In the genomic region with DNA sequence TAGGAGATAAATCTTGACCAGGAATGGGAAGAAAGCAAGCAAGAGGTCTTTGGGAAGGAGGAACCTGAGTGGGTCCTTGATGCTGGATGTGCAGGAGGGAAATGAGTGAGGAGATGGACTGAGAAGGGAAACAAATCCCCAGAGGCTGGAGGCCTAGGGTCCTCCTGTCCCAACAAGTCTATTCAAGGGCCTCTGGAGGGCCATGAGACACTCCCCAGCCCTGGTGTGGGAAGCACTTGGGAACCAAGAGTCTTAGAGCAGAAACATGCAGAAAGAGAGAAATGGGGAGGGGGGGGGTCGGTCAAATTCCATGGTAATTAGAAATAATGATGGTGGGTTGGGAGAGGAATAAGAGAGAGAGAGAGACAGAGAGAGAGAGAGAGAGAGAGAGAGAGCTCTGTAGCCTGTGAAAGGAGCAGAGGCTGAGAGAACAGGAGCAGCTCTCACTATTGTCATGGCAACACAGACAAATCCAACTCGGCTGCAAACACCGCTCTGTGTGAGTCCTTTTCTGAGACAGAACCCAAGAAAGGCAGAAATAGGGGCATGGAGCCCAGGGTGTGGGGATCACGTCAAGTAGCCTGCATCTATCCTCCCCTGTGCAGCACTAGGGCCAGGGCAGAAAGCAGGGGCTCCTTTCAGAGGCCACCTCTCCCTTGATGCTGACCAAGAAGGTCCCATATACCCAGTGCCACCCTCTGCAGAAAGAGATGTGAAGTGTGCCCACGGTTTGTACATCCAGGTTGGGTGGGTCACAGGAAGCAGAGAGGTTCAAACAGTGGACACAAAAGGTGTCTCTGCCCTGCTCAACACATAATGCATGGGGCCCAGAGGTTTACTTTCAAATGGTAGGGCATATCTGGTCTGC, we compare ENCODE assay signal across 16 mouse cellular contexts. TPM values are rescaled to one million over a fixed set of nuclear protein-coding genes. Genes with fewer than 3 reads are reported as not detected.
DNase-seq lines count a peak whose midpoint lies in the region; ATAC-seq lines count a peak whose summit lies in the region.
"Had no signal": no experiment of that assay in that cellular context is flagged by ENCODE, and none has a peak within 500 bp of the region (broad histone marks: within the 10 kb centered on the region; RNA-seq: fewer than 3 reads in every experiment).

No protein-coding gene starts in this region.

- H3K4me3 ChIP-seq in forebrain, embryonic 12.5 days (replicated peaks), result no peak overlapping the region
- H3K4me3 ChIP-seq in hindbrain, embryonic 16.5 days (ENCODE audit: low read length), result no peak overlapping the region
- no peak overlapping the region for H3K4me3 ChIP-seq in neural tube, embryonic 14.5 days (ENCODE audit: low read depth, low read length)
- H3K4me3 ChIP-seq: erythroblast, embryonic 14.5 days; heart, embryonic 13.5 days; limb, embryonic 10.5 days; lung, embryonic 15.5 days had no signal

- H3K27me3 ChIP-seq in forebrain, embryonic 12.5 days, result no peaks in the 10 kb centered on the region
- H3K27me3 ChIP-seq in hindbrain, embryonic 16.5 days (replicated peaks; ENCODE audit: control insufficient read depth, insufficient read depth, low read length), result no peaks in the 10 kb centered on the region
- H3K27me3 ChIP-seq in neural tube, embryonic 14.5 days (ENCODE audit: control insufficient read depth, insufficient read depth, low read length), result no peaks in the 10 kb centered on the region

- no peaks in the 10 kb centered on the region for H3K36me3 ChIP-seq in forebrain, embryonic 12.5 days (replicated peaks)
- no peaks in the 10 kb centered on the region for H3K36me3 ChIP-seq in hindbrain, embryonic 16.5 days (ENCODE audit: control insufficient read depth, insufficient read depth, low read length)
- no peaks in the 10 kb centered on the region for H3K36me3 ChIP-seq in neural tube, embryonic 14.5 days (ENCODE audit: control insufficient read depth, insufficient read depth, low read length)
- H3K36me3 ChIP-seq: heart, embryonic 13.5 days; limb, embryonic 10.5 days; lung, embryonic 15.5 days had no signal

- H3K4me2 ChIP-seq in forebrain, embryonic 12.5 days, result no peak overlapping the region
- no peak overlapping the region for H3K4me2 ChIP-seq in hindbrain, embryonic 16.5 days (ENCODE audit: low read length)
- H3K4me2 ChIP-seq in neural tube, embryonic 14.5 days (ENCODE audit: low read depth, low read length), result no peak overlapping the region
- H3K4me2 ChIP-seq: heart, embryonic 13.5 days; lung, embryonic 15.5 days had no signal

- H3K27ac ChIP-seq in forebrain, embryonic 12.5 days, result peak overlapping the region; percentile 61; the same call in 1 of the 2 replicates
- peak overlapping the region; percentile 55 for H3K27ac ChIP-seq in hindbrain, embryonic 16.5 days (ENCODE audit: low read depth, low read length)
- 0 out of 2 replicates have a peak overlapping the region, but pooled peaks have one; percentile 10 for H3K27ac ChIP-seq in neural tube, embryonic 14.5 days (ENCODE audit: low read depth, low read length)
- H3K27ac ChIP-seq: heart, embryonic 13.5 days; limb, embryonic 10.5 days; lung, embryonic 15.5 days had no signal

- H3K9ac ChIP-seq in forebrain, embryonic 12.5 days, result no peak overlapping the region
- H3K9ac ChIP-seq in hindbrain, embryonic 16.5 days (ENCODE audit: low read depth, low read length), result no peak overlapping the region; the same call in 1 of the 2 replicates
- no peak overlapping the region for H3K9ac ChIP-seq in neural tube, embryonic 14.5 days (replicated peaks; ENCODE audit: low read depth, low read length)
- H3K9ac ChIP-seq: heart, embryonic 13.5 days; lung, embryonic 15.5 days had no signal

- DNase-seq in embryo, embryonic 10 days (ENCODE audit: low spot score), result peak; percentile 40
- no peak for DNase-seq in embryo, embryonic 9.5 days (ENCODE audit: extremely low spot score)
- DNase-seq in spleen, adult 12 weeks (ENCODE audit: low spot score), result no peak
- DNase-seq in heart, postnatal 10 days, result no peak
- no peak for DNase-seq in heart, adult 18-20 months
- DNase-seq: adrenal gland, adult 8-10 months; cerebellum, adult 9-11 months; thymus, postnatal 25 days had no signal

- intact Hi-C loops in heart, postnatal 10 days (cut with DNase I), result no loop called here

- no peaks in the 10 kb centered on the region for H3K9me3 ChIP-seq in forebrain, embryonic 12.5 days
- H3K9me3 ChIP-seq in hindbrain, embryonic 16.5 days (ENCODE audit: control insufficient read depth, low read length), result no peaks in the 10 kb centered on the region
- H3K9me3 ChIP-seq in neural tube, embryonic 14.5 days (ENCODE audit: control insufficient read depth, low read length), result no peaks in the 10 kb centered on the region
- H3K9me3 ChIP-seq: heart, embryonic 13.5 days; limb, embryonic 10.5 days; lung, embryonic 15.5 days had no signal

- 18% methylated on average over 5 of the region's 5 CpGs for WGBS in forebrain, embryonic 12.5 days
- 19% methylated on average over 5 of the region's 5 CpGs for WGBS in hindbrain, embryonic 16.5 days
- 29% methylated on average over 5 of the region's 5 CpGs for WGBS in neural tube, embryonic 14.5 days

- peaks cover 19% of the 10 kb centered on the region for H3K4me1 ChIP-seq in forebrain, embryonic 12.5 days
- peaks cover 13% of the 10 kb centered on the region for H3K4me1 ChIP-seq in hindbrain, embryonic 16.5 days (ENCODE audit: control insufficient read depth, insufficient read depth, low read depth, low read length)
- peaks cover 3% of the 10 kb centered on the region; the same call in 1 of the 2 replicates for H3K4me1 ChIP-seq in neural tube, embryonic 14.5 days (ENCODE audit: control insufficient read depth, insufficient read depth, low read length)
- H3K4me1 ChIP-seq: limb, embryonic 10.5 days; lung, embryonic 15.5 days had no signal

- peak; percentile 86 for ATAC-seq in forebrain, embryonic 12.5 days (ENCODE audit: low FRiP score)
- peak; percentile 93 for ATAC-seq in hindbrain, embryonic 16.5 days
- ATAC-seq in neural tube, embryonic 14.5 days (ENCODE audit: low read depth), result peak; percentile 89

RNA-seq across cellular contexts. Expression of a gene that starts 21.3 kb away (rescaled TPM):
- polyA plus RNA-seq in forebrain, embryonic 12.5 days (2016; fragmentation: Nextera tagmentation; extraction: Ambion mirVana), result 17.9 and 19.8 TPM in 2 replicates
- 56.5 and 57.7 TPM in 2 replicates for polyA plus RNA-seq in hindbrain, embryonic 16.5 days (2015; fragmentation: Nextera tagmentation; extraction: Ambion mirVana)
- 35.8 and 38.4 TPM in 2 replicates for polyA plus RNA-seq in neural tube, embryonic 14.5 days (2014; fragmentation: Nextera tagmentation; extraction: Ambion mirVana)
- 1 to 10 TPM; 4.7 to 6.0 TPM for total RNA-seq in heart, postnatal 10 days (2021)
- 1 to 10 TPM; 3.8 to 4.2 TPM for total RNA-seq in heart, adult 18-20 months (2021)
- total RNA-seq: MEL had no signal
- polyA plus RNA-seq: erythroblast, embryonic 14.5 days had no signal

Comparison
In these comparisons a context has a peak if more than half of its experiments do, and no peak if none do; other contexts are left out.
1. H3K27ac ChIP-seq: peak in every context shown above with its lines; median percentile 61 in forebrain, embryonic 12.5 days; 55 in hindbrain, embryonic 16.5 days; 10 in neural tube, embryonic 14.5 days.